Mouse (Mus musculus): ENCODE results near the gene Tmem9. TPM values are rescaled to one million over a fixed set of nuclear protein-coding genes. Genes with fewer than 3 reads are reported as not detected.

Tmem9 gene
- polyA plus RNA-seq, 1 experiment: 60.3 TPM

DNA sequence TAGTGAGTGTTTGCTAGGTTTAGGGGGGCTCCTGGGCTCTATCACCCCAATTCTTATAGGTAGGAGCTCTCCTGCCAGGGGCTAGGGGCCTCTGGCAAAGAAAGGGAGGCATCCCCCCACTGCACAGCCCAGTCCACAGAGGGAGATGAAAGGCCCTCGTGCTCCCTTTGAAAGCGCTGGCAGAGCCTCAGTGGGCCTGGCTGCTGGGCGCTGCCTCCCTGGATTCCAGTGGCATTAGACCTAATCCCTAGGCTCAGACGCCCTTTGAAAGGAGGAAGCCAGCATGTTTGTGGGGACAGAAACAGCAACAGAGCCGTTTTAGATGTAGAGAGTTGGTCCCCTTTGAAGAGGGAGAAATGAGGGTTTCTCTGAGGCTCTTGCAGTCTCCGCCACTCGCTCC is 22.3 kb downstream of the Tmem9 start:
- Histone ChIP-seq H3K4me3 (ENCODE audit: insufficient read depth, poor library complexity, severe bottlenecking) (no peak overlapping the region), H3K79me3 (ENCODE audit: low read depth) (no peaks in the 10 kb centered on the region), H3ac (ENCODE audit: control insufficient read depth, insufficient read length, low read depth) (no peak overlapping the region), H3K27me3 (ENCODE audit: control insufficient read depth, insufficient read depth, insufficient read length) (no peaks in the 10 kb centered on the region), H3K36me3 (ENCODE audit: control insufficient read depth, insufficient read depth) (no peaks in the 10 kb centered on the region), H3K79me2 (ENCODE audit: control insufficient read depth, insufficient read depth) (no peaks in the 10 kb centered on the region)
- TF ChIP-seq MYOG (IDR thresholded peaks at IDR 0.05; ENCODE audit: control insufficient read depth, extremely low read depth, insufficient read length): no peak
- TF ChIP-seq FOSL1 (IDR thresholded peaks at IDR 0.05; ENCODE audit: insufficient read depth, low read length, poor library complexity, severe bottlenecking): no peak
- TF ChIP-seq CTCF (IDR thresholded peaks at IDR 0.05; ENCODE audit: control insufficient read depth, insufficient read depth, insufficient read length): no peak
- TF ChIP-seq MAX (IDR thresholded peaks at IDR 0.05): no peak
- TF ChIP-seq CEBPB (IDR thresholded peaks at IDR 0.05; ENCODE audit: low read depth): no peak
- TF ChIP-seq USF1 (IDR thresholded peaks at IDR 0.05; ENCODE audit: low read depth): no peak
- no peak for TF ChIP-seq MYOD1 (IDR thresholded peaks at IDR 0.05; ENCODE audit: control insufficient read depth, insufficient read length, low read depth)

DNA sequence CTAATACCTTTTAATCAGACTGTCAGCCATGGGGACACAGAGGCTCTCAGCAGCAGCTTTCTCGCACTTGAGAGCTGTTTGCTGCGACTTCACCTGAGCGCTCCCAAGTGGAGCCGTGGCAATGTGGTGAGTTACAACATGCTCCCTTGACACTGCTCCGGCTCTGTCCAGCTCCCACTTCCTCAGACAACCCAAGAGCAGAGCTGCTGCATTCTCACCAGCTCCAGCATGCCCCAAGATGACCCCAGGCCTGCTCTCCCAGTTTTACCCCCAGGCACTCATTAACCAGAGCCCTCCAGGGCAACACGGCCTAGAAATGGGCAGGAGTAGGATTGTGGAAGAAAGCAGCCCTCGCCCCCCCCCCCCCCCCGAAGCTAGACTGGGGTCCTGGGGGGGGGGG is 23.7 kb downstream of the Tmem9 start:
- no peaks in the 10 kb centered on the region for H3K36me3 ChIP-seq (ENCODE audit: control insufficient read depth, insufficient read depth)
- no peak overlapping the region for H3K4me3 ChIP-seq (ENCODE audit: insufficient read depth, poor library complexity, severe bottlenecking)
- no peak overlapping the region for H3ac ChIP-seq (ENCODE audit: control insufficient read depth, insufficient read length, low read depth)
- no peaks in the 10 kb centered on the region for H3K27me3 ChIP-seq (ENCODE audit: control insufficient read depth, insufficient read depth, insufficient read length)
- no peak for TF ChIP-seq FOSL1 (IDR thresholded peaks at IDR 0.05; ENCODE audit: insufficient read depth, low read length, poor library complexity, severe bottlenecking)
- TF ChIP-seq CTCF (IDR thresholded peaks at IDR 0.05; ENCODE audit: control insufficient read depth, insufficient read depth, insufficient read length): no peak
- no peak for TF ChIP-seq USF1 (IDR thresholded peaks at IDR 0.05; ENCODE audit: low read depth)
- TF ChIP-seq MYOG (IDR thresholded peaks at IDR 0.05; ENCODE audit: control insufficient read depth, extremely low read depth, insufficient read length): no peak
- H3K79me3 ChIP-seq (ENCODE audit: low read depth): no peaks in the 10 kb centered on the region
- H3K79me2 ChIP-seq (ENCODE audit: control insufficient read depth, insufficient read depth): no peaks in the 10 kb centered on the region

DNA sequence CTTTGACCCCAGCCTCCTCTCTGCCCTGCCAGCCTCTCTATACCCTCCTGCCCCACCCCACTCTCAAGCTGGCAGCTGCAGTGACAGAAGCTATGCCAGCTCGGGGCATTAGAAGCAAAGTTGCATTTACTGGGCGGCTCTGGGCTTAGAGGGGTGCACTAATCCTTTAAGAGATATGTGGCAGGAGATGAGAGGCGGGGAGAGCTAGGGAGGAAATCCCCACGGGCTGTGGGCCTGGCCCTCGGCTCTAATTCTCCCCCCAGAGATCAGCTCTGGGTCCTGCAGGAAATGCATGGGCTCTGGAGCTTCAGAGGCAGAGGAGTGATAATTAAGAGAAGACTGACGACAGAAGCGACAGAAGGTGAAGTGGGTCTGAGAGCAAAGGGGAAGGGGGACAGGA is 25.0 kb downstream of the Tmem9 start:
- TF ChIP-seq CEBPB (IDR thresholded peaks at IDR 0.05; ENCODE audit: low read depth): no peak
- no peak for TF ChIP-seq MYOG (IDR thresholded peaks at IDR 0.05; ENCODE audit: control insufficient read depth, extremely low read depth, insufficient read length)
- TF ChIP-seq FOSL1 (IDR thresholded peaks at IDR 0.05; ENCODE audit: insufficient read depth, low read length, poor library complexity, severe bottlenecking): no peak
- no peak for TF ChIP-seq USF1 (IDR thresholded peaks at IDR 0.05; ENCODE audit: low read depth)
- TF ChIP-seq MAX (IDR thresholded peaks at IDR 0.05): no peak
- no peak for TF ChIP-seq CTCF (IDR thresholded peaks at IDR 0.05; ENCODE audit: control insufficient read depth, insufficient read depth, insufficient read length)
- no peak for TF ChIP-seq MYOD1 (IDR thresholded peaks at IDR 0.05; ENCODE audit: control insufficient read depth, insufficient read length, low read depth)
- no peaks in the 10 kb centered on the region for H3K79me2 ChIP-seq (ENCODE audit: control insufficient read depth, insufficient read depth)
- no peaks in the 10 kb centered on the region for H3K27me3 ChIP-seq (ENCODE audit: control insufficient read depth, insufficient read depth, insufficient read length)
- H3K36me3 ChIP-seq (ENCODE audit: control insufficient read depth, insufficient read depth): no peaks in the 10 kb centered on the region
- H3K4me3 ChIP-seq (ENCODE audit: insufficient read depth, poor library complexity, severe bottlenecking): no peak overlapping the region
- H3ac ChIP-seq (ENCODE audit: control insufficient read depth, insufficient read length, low read depth): no peak overlapping the region
- no peaks in the 10 kb centered on the region for H3K79me3 ChIP-seq (ENCODE audit: low read depth)

DNA sequence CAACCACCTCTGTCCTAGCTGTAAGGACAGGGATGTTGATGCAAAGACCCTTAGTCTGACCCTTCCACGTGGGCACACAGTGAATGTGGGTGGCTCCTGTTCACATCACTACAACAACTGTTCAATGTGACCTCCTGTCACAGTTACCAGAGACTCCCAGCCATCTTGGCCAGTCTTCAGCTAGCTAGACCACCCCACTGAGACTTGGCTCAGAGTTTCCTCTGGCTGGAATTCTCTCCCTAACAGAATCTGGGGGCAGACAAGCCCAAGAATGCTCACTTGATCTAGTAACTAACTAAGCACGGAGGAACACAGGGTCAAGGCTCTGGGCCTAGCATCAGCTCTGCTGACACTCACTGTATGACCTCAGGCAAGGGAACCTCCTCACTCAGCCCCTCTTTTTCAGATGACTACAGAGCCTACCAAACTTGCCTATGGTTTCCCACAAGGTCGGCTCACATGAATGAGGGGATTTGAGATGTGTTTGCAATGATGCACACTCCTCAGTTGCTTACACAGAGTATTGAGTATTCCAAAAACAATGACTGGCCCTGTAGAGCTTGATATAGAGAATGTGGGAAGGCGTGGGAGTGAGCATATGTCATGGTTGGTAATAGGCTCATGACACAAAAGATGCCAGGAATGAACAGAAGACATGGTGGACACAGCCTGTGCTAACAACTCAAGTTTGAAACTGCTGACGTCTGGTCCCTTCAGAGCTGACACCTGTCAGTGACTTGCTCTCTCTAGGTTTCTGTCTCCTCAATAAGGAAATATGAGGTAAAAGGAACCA is 31.0 kb downstream of the Tmem9 start:
- no peak for TF ChIP-seq FOSL1 (IDR thresholded peaks at IDR 0.05; ENCODE audit: insufficient read depth, low read length, poor library complexity, severe bottlenecking)
- no peak for TF ChIP-seq CTCF (IDR thresholded peaks at IDR 0.05; ENCODE audit: control insufficient read depth, insufficient read depth, insufficient read length)
- TF ChIP-seq MYOD1 (IDR thresholded peaks at IDR 0.05; ENCODE audit: control insufficient read depth, insufficient read length, low read depth): no peak
- no peak for TF ChIP-seq CEBPB (IDR thresholded peaks at IDR 0.05; ENCODE audit: low read depth)
- H3K27me3 ChIP-seq (ENCODE audit: control insufficient read depth, insufficient read depth, insufficient read length): no peaks in the 10 kb centered on the region
- no peak overlapping the region for H3ac ChIP-seq (ENCODE audit: control insufficient read depth, insufficient read length, low read depth)

DNA sequence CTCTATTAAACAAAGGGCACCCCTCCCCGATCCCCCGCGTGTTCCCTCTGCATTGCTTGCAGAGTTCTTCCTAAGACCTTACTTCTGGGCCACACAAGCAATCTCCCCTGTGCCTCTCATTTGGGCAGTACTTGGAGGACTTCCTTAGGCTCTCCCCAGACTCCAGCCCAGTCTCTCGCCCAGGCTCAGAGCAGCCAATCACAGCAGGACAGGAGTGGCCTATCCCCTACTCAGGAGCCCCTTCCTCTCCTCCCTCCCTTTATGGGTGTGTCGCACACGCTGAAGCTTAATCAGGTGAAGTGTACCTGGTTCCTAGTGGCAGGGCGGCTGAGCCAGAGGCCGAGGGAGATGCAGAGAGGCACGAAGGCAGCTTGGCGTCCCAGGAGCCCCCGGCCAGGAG is 32.5 kb downstream of the Tmem9 start:
- H3ac ChIP-seq (ENCODE audit: control insufficient read depth, insufficient read length, low read depth): no peak overlapping the region
- H3K36me3 ChIP-seq (ENCODE audit: control insufficient read depth, insufficient read depth): no peaks in the 10 kb centered on the region
- no peaks in the 10 kb centered on the region for H3K27me3 ChIP-seq (ENCODE audit: control insufficient read depth, insufficient read depth, insufficient read length)
- no peaks in the 10 kb centered on the region for H3K79me3 ChIP-seq (ENCODE audit: low read depth)
- H3K79me2 ChIP-seq (ENCODE audit: control insufficient read depth, insufficient read depth): no peaks in the 10 kb centered on the region
- TF ChIP-seq FOSL1 (IDR thresholded peaks at IDR 0.05; ENCODE audit: insufficient read depth, low read length, poor library complexity, severe bottlenecking) (no peak), USF1 (IDR thresholded peaks at IDR 0.05; ENCODE audit: low read depth) (no peak), MYOG (IDR thresholded peaks at IDR 0.05; ENCODE audit: control insufficient read depth, extremely low read depth, insufficient read length) (no peak), MAX (IDR thresholded peaks at IDR 0.05) (no peak), CTCF (IDR thresholded peaks at IDR 0.05; ENCODE audit: control insufficient read depth, insufficient read depth, insufficient read length) (no peak), MYOD1 (IDR thresholded peaks at IDR 0.05; ENCODE audit: control insufficient read depth, insufficient read length, low read depth) (no peak), CEBPB (IDR thresholded peaks at IDR 0.05; ENCODE audit: low read depth) (no peak)
- H3K4me3 ChIP-seq (ENCODE audit: insufficient read depth, poor library complexity, severe bottlenecking): no peak overlapping the region

More for the DNA sequence above, 31.0 kb downstream of the Tmem9 start:
- no peaks in the 10 kb centered on the region for H3K79me2 ChIP-seq (ENCODE audit: control insufficient read depth, insufficient read depth)
- H3K36me3 ChIP-seq (ENCODE audit: control insufficient read depth, insufficient read depth): no peaks in the 10 kb centered on the region
- H3K4me3 ChIP-seq (ENCODE audit: insufficient read depth, poor library complexity, severe bottlenecking): no peak overlapping the region
- H3K79me3 ChIP-seq (ENCODE audit: low read depth): no peaks in the 10 kb centered on the region

DNA sequence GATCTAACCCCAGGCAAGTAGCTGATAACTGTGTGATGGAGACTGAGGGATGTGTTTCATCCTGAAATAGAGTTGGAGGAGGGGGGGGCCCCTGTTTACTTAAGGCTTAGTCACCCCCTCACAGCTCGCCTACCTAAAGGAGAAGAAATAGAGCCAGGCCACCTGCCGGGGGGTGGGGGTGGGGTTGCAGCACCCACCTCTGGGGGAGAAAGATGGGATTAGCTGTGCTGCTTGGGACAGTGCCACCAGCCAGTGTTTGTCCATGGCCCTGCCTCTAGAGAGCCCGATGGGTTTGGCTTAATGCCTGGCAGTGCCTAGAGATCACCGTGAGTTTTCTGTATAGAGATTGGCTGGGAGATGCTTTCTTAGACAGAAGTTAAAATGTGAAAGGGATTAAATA is 32.9 kb downstream of the Tmem9 start:
- Histone ChIP-seq H3ac (ENCODE audit: control insufficient read depth, insufficient read length, low read depth) (no peak overlapping the region), H3K79me3 (ENCODE audit: low read depth) (no peaks in the 10 kb centered on the region), H3K4me3 (ENCODE audit: insufficient read depth, poor library complexity, severe bottlenecking) (no peak overlapping the region), H3K79me2 (ENCODE audit: control insufficient read depth, insufficient read depth) (no peaks in the 10 kb centered on the region), H3K36me3 (ENCODE audit: control insufficient read depth, insufficient read depth) (no peaks in the 10 kb centered on the region), H3K27me3 (ENCODE audit: control insufficient read depth, insufficient read depth, insufficient read length) (no peaks in the 10 kb centered on the region)
- TF ChIP-seq FOSL1 (IDR thresholded peaks at IDR 0.05; ENCODE audit: insufficient read depth, low read length, poor library complexity, severe bottlenecking): no peak
- TF ChIP-seq MYOD1 (IDR thresholded peaks at IDR 0.05; ENCODE audit: control insufficient read depth, insufficient read length, low read depth): no peak
- TF ChIP-seq MYOG (IDR thresholded peaks at IDR 0.05; ENCODE audit: control insufficient read depth, extremely low read depth, insufficient read length): no peak
- TF ChIP-seq USF1 (IDR thresholded peaks at IDR 0.05; ENCODE audit: low read depth): no peak
- TF ChIP-seq MAX (IDR thresholded peaks at IDR 0.05): no peak
- TF ChIP-seq CEBPB (IDR thresholded peaks at IDR 0.05; ENCODE audit: low read depth): no peak
- TF ChIP-seq CTCF (IDR thresholded peaks at IDR 0.05; ENCODE audit: control insufficient read depth, insufficient read depth, insufficient read length): no peak
